Mouse (Mus musculus) CH12.LX (cell line): ENCODE measurements at regions not wholly inside any gene's neighbourhood (a gene's known extent, or its start where the extent isn't known, plus 50 kb on each side); places are given as distances from the start of the nearest gene placed in this dataset.

ENCODE experiments used
- DNase-seq: peaks from one replicate; pipeline ENCODE4 v3.0.0-alpha.2; 2013; ENCODE audit errors: extremely low read depth
- H3K27ac ChIP-seq: 2 replicates; pipeline ENCODE4 v1.5.1; 2012; ENCODE audit warnings: low read depth, mild to moderate bottlenecking, control low read depth, moderate library complexity; ENCODE audit not compliant: insufficient read depth
- H3K27me3 ChIP-seq: replicated peaks from 2 replicates; pipeline ENCODE3; 2012; ENCODE audit warnings: inconsistent platforms
- H3K36me3 ChIP-seq, 2 experiments: replicated peaks in 1 of 2; 2 replicates each; pipeline versions ENCODE3 to v1.6.1; 2012; ENCODE audit warnings: inconsistent platforms in 1 of 2, low read length in 1 of 2, mild to moderate bottlenecking in 1 of 2, mixed read lengths in 1 of 2, moderate library complexity in 1 of 2; ENCODE audit not compliant: control insufficient read depth in 1 of 2, insufficient read depth in 1 of 2
- H3K4me1 ChIP-seq, 2 experiments: 2 replicates each; pipeline ENCODE4 v1.6.1; 2012; ENCODE audit warnings: inconsistent platforms in 1 of 2, moderate library complexity in 1 of 2; ENCODE audit not compliant: insufficient read depth in 2 of 2, control insufficient read depth in 1 of 2
- H3K4me2 ChIP-seq: 2 replicates; pipeline ENCODE4 v1.6.1; 2012; ENCODE audit warnings: low read depth, mild to moderate bottlenecking, control low read depth; ENCODE audit not compliant: poor library complexity, insufficient read depth, severe bottlenecking
- H3K4me3 ChIP-seq, 3 experiments: fragments of 150-350 bp in 1 of 3; sonication (generic) in 1 of 3; replicated peaks in 1 of 3; 2 replicates each; pipeline versions ENCODE3 to v1.5.1; 2011 to 2012; ENCODE audit warnings: low read depth in 2 of 3, low read length in 2 of 3, mild to moderate bottlenecking in 2 of 3, moderate library complexity in 2 of 3, control low read depth in 1 of 3, improper control_type of control experiment in 1 of 3, inconsistent platforms in 1 of 3, mixed read lengths in 1 of 3; ENCODE audit not compliant: poor library complexity in 1 of 3
- H3K79me2 ChIP-seq: replicated peaks from 2 replicates; pipeline ENCODE4 v1.6.1; 2012; ENCODE audit warnings: mild to moderate bottlenecking, moderate library complexity; ENCODE audit not compliant: control insufficient read depth, poor library complexity, insufficient read depth, severe bottlenecking; ENCODE audit errors: extremely low read depth
- H3K9ac ChIP-seq: 2 replicates; pipeline ENCODE4 v1.6.1; 2012; ENCODE audit warnings: low read depth, mild to moderate bottlenecking, control low read depth, moderate library complexity; ENCODE audit not compliant: insufficient read depth
- H3K9me3 ChIP-seq: replicated peaks from 2 replicates; pipeline ENCODE3; 2012; ENCODE audit warnings: low read length, inconsistent platforms, mixed read lengths
- BHLHE40 ChIP-seq: IDR thresholded peaks from 2 replicates; pipeline ENCODE4 v1.6.1; 2011; ENCODE audit warnings: mild to moderate bottlenecking, low read depth, low read length, improper control_type of control experiment
- CHD2 ChIP-seq: IDR thresholded peaks from 2 replicates; pipeline ENCODE4 v1.6.1; 2011; ENCODE audit warnings: low read length, improper control_type of control experiment
- CTCF ChIP-seq, 2 experiments: IDR thresholded peaks in 1 of 2; conservative IDR thresholded peaks in 1 of 2; 2 replicates each; pipeline ENCODE4 v1.5.1; 2011 to 2012; ENCODE audit warnings: low read depth in 2 of 2, low read length in 2 of 2, improper control_type of control experiment in 1 of 2, inconsistent platforms in 1 of 2, mild to moderate bottlenecking in 1 of 2, moderate library complexity in 1 of 2
- E2F4 ChIP-seq: IDR thresholded peaks from 2 replicates; pipeline ENCODE4 v1.6.1; 2011; ENCODE audit warnings: low read depth, low read length, improper control_type of control experiment; ENCODE audit not compliant: insufficient replicate concordance
- ELF1 ChIP-seq: IDR thresholded peaks from 2 replicates; pipeline ENCODE4 v1.6.1; 2014; ENCODE audit warnings: low read depth, mild to moderate bottlenecking, inconsistent platforms, low read length, improper control_type of control experiment
- EP300 ChIP-seq: IDR thresholded peaks from 2 replicates; pipeline ENCODE4 v1.6.1; 2011; ENCODE audit warnings: low read length, improper control_type of control experiment
- GABPA ChIP-seq: IDR thresholded peaks from 2 replicates; pipeline ENCODE4 v1.6.1; 2012; ENCODE audit warnings: low read depth, low read length, improper control_type of control experiment, inconsistent platforms; ENCODE audit not compliant: insufficient replicate concordance
- HCFC1 ChIP-seq: IDR thresholded peaks from 2 replicates; pipeline ENCODE4 v1.6.1; 2012; ENCODE audit warnings: low read depth, mild to moderate bottlenecking, inconsistent platforms, low read length, improper control_type of control experiment
- KAT2A ChIP-seq: IDR thresholded peaks from 2 replicates; pipeline ENCODE4 v1.6.1; 2012; ENCODE audit warnings: low read length, improper control_type of control experiment, inconsistent platforms; ENCODE audit not compliant: insufficient replicate concordance
- MAFK ChIP-seq: IDR thresholded peaks from 2 replicates; pipeline ENCODE4 v1.6.1; 2011; ENCODE audit warnings: low read length, improper control_type of control experiment; ENCODE audit not compliant: insufficient replicate concordance
- MAX ChIP-seq: IDR thresholded peaks from 2 replicates; pipeline ENCODE4 v1.6.1; 2011; ENCODE audit warnings: low read length, improper control_type of control experiment
- MAZ ChIP-seq: IDR thresholded peaks from 2 replicates; pipeline ENCODE4 v1.6.1; 2012; ENCODE audit warnings: low read depth, mild to moderate bottlenecking, inconsistent platforms, low read length, improper control_type of control experiment, moderate library complexity
- MEF2A ChIP-seq: IDR thresholded peaks from 2 replicates; pipeline ENCODE4 v1.6.1; 2014; ENCODE audit warnings: low read depth, mild to moderate bottlenecking, inconsistent platforms, low read length, improper control_type of control experiment, borderline replicate concordance
- MXI1 ChIP-seq: IDR thresholded peaks from 2 replicates; pipeline ENCODE4 v1.6.1; 2011; ENCODE audit warnings: mild to moderate bottlenecking, low read depth, low read length, improper control_type of control experiment
- NELFE ChIP-seq: IDR thresholded peaks from 2 replicates; pipeline ENCODE4 v1.6.1; 2011; ENCODE audit warnings: low read depth, low read length, improper control_type of control experiment
- NRF1 ChIP-seq: IDR thresholded peaks from 2 replicates; pipeline ENCODE4 v1.6.1; 2014; ENCODE audit warnings: low read depth, mild to moderate bottlenecking, inconsistent platforms, low read length, improper control_type of control experiment, moderate library complexity
- PAX5 ChIP-seq: IDR thresholded peaks from 2 replicates; pipeline ENCODE4 v1.6.1; 2012; ENCODE audit warnings: low read length, inconsistent platforms, mixed read lengths
- POLR2A ChIP-seq: IDR thresholded peaks from 2 replicates; pipeline ENCODE4 v1.6.1; 2011; ENCODE audit warnings: low read depth, mild to moderate bottlenecking, improper control_type of control experiment, low read length
- POLR2AphosphoS2 ChIP-seq: IDR thresholded peaks from 2 replicates; pipeline ENCODE4 v1.6.1; 2011; ENCODE audit warnings: low read depth, low read length, improper control_type of control experiment
- RCOR1 ChIP-seq: conservative IDR thresholded peaks from 2 replicates; pipeline ENCODE4 v1.6.1; 2012; ENCODE audit warnings: low read depth, mild to moderate bottlenecking, inconsistent platforms, low read length, improper control_type of control experiment
- SMC3 ChIP-seq: IDR thresholded peaks from 2 replicates; pipeline ENCODE4 v1.6.1; 2011; ENCODE audit warnings: low read depth, low read length, improper control_type of control experiment
- TBP ChIP-seq: conservative IDR thresholded peaks from 2 replicates; pipeline ENCODE4 v1.6.1; 2011; ENCODE audit warnings: low read depth, low read length, improper control_type of control experiment
- TCF12 ChIP-seq: IDR thresholded peaks from 2 replicates; pipeline ENCODE4 v1.6.1; 2014; ENCODE audit warnings: low read depth, mild to moderate bottlenecking, inconsistent platforms, low read length, improper control_type of control experiment
- UBTF ChIP-seq: IDR thresholded peaks from 2 replicates; pipeline ENCODE4 v1.6.1; 2012; ENCODE audit warnings: low read depth, mild to moderate bottlenecking, inconsistent platforms, low read length, improper control_type of control experiment, moderate library complexity
- USF1 ChIP-seq: IDR thresholded peaks from 2 replicates; pipeline ENCODE4 v1.6.1; 2014; ENCODE audit warnings: low read depth, mild to moderate bottlenecking, inconsistent platforms, low read length, improper control_type of control experiment
- ZC3H11A ChIP-seq: IDR thresholded peaks from 2 replicates; pipeline ENCODE4 v1.6.1; 2012; ENCODE audit warnings: low read depth, mild to moderate bottlenecking, inconsistent platforms, low read length, improper control_type of control experiment
- ZKSCAN1 ChIP-seq: IDR thresholded peaks from 2 replicates; pipeline ENCODE4 v1.6.1; 2012; ENCODE audit warnings: low read depth, inconsistent platforms, low read length, improper control_type of control experiment, borderline replicate concordance
- ZMIZ1 ChIP-seq: IDR thresholded peaks from 2 replicates; pipeline ENCODE4 v1.6.1; 2012; ENCODE audit warnings: low read depth, mild to moderate bottlenecking, inconsistent platforms, low read length, improper control_type of control experiment
- ZNF384 ChIP-seq: IDR thresholded peaks from 2 replicates; pipeline ENCODE4 v1.6.1; 2012; ENCODE audit warnings: low read depth, low read length, improper control_type of control experiment, inconsistent platforms
- dilution Hi-C: fragments of 300-500 bp; cut with MboI; formaldehyde crosslinking; loops from 2 replicates; pipeline ENCODE4 v1.14.3; 2020; ENCODE audit warnings: low sequenced_read_pairs; ENCODE audit not compliant: extremely low pct_unique_long_range_greater_than_20kb, extremely low pct_ligation_motif_present
- in situ Hi-C: fragments of 300-500 bp; cut with MboI; formaldehyde crosslinking; loops from 3 replicates; pipeline ENCODE4 v1.14.3; 2019; ENCODE audit warnings: low sequenced_read_pairs, low pct_ligation_motif_present, low pct_unique_long_range_greater_than_20kb, mixed read lengths

DNA sequence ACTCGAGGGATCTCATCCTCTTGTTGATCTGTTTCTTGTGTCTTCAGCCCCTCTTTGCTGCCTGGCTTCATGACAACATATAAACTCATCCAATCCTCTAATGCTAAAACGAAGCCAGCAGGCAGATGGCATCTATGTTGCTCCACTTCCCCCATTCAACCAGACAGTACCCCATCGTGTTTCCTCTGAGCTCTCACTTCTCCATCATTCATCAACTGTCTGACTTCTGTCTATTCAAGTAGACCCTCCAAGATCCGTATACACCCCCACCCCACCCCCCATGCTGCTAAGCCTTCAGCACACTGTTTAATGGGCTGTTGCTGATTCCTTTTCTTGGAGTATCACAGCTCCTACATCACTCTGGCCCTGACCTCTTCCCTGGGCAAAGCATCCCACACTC, 429.0 kb downstream of the Nedd1 start:
- H3K4me2 ChIP-seq = no peak overlapping the region
- H3K4me1 ChIP-seq = peaks cover 0 to 5% of the 10 kb centered on the region in 2 experiments; a peak in 1 of 4 replicates
- no peak for DNase-seq
- no peak overlapping the region for H3K27ac ChIP-seq
- H3K4me3 ChIP-seq = no peak overlapping the region
- TF ChIP-seq ZC3H11A = no peak
- no peak for TF ChIP-seq CHD2
- no peak for TF ChIP-seq ELF1
- TF ChIP-seq CTCF (conservative IDR thresholded peaks at IDR 0.05 in 1 of 2, IDR thresholded peaks at IDR 0.05 in 1 of 2; ENCODE audit: low read depth in 2 of 2, low read length in 2 of 2) = no peak
- no peak for TF ChIP-seq PAX5
- no peak for TF ChIP-seq TCF12
- no peak for TF ChIP-seq NELFE
- no peak for TF ChIP-seq MAX
- no peak for TF ChIP-seq TBP
- TF ChIP-seq SMC3 = no peak
- no peak for TF ChIP-seq RCOR1
- no peak for TF ChIP-seq NRF1
- no peak for TF ChIP-seq POLR2AphosphoS2
- TF ChIP-seq EP300 = no peak
- no peak for TF ChIP-seq UBTF
- TF ChIP-seq MXI1 = no peak
- no peak for TF ChIP-seq MEF2A
- TF ChIP-seq E2F4 = no peak
- TF ChIP-seq ZKSCAN1 = no peak
- dilution Hi-C loops = no loop called here
- peaks cover 19% of the 10 kb centered on the region for H3K9me3 ChIP-seq
- H3K27me3 ChIP-seq = no peaks in the 10 kb centered on the region
- no peak overlapping the region for H3K9ac ChIP-seq
- no peaks in the 10 kb centered on the region for H3K36me3 ChIP-seq
- no peaks in the 10 kb centered on the region for H3K79me2 ChIP-seq
- in situ Hi-C loops = no loop called here

DNA sequence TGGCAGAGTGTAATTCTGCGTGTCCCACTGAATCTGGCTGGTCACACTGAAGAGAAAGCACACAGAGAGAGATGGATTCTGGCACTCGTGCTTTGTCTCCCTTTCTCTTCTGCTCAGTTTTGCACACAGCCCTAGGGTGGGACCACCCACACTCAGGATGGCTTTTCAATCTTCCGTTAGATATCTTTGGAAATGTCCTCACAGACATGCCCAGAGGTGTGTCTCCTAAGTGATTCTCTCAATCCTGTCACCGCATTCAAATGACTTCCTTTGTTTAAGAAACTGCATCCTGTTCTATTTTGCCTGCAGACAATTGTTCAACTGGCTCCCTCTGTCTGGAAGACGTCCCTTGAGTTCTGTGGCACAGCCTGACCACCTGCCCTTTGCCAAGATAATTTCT, 433.0 kb downstream of the Nedd1 start:
- dilution Hi-C loops = no loop called here
- no peak overlapping the region for H3K27ac ChIP-seq
- H3K4me1 ChIP-seq = no peaks in the 10 kb centered on the region
- H3K9ac ChIP-seq = no peak overlapping the region
- no peak overlapping the region for H3K4me3 ChIP-seq
- H3K79me2 ChIP-seq = no peaks in the 10 kb centered on the region
- in situ Hi-C loops = no loop called here
- H3K27me3 ChIP-seq = no peaks in the 10 kb centered on the region
- peaks cover 17% of the 10 kb centered on the region for H3K9me3 ChIP-seq
- no peak overlapping the region for H3K4me2 ChIP-seq
- no peaks in the 10 kb centered on the region for H3K36me3 ChIP-seq
- DNase-seq = no peak
- TF ChIP-seq TBP = no peak
- no peak for TF ChIP-seq E2F4
- TF ChIP-seq MAFK = no peak
- no peak for TF ChIP-seq USF1
- TF ChIP-seq GABPA = no peak
- no peak for TF ChIP-seq UBTF
- no peak for TF ChIP-seq BHLHE40
- no peak for TF ChIP-seq KAT2A
- TF ChIP-seq PAX5 = no peak
- TF ChIP-seq ZNF384 = no peak
- TF ChIP-seq MXI1 = no peak
- TF ChIP-seq ZC3H11A = no peak
- TF ChIP-seq POLR2A = no peak
- no peak for TF ChIP-seq ZMIZ1
- TF ChIP-seq NELFE = no peak
- TF ChIP-seq MAZ = no peak
- no peak for TF ChIP-seq HCFC1
